Mouse (Mus musculus): ENCODE measurements around the gene Slc38a8. TPM values are rescaled to one million over a fixed set of nuclear protein-coding genes. Genes with fewer than 3 reads are reported as not detected.

The Slc38a8 gene
- 0.05 TPM in 1 of 2 replicates, not detected in the other for polyA plus RNA-seq (2015; fragmentation: Nextera tagmentation; extraction: Ambion mirVana)

GRCm38 (mm10) chr8:119501598-119501997 is at the start of gene Slc38a8:
Slc38a8 (minus strand) TSS chr8:119501698.
- Histone ChIP-seq H3K4me1 (replicated peaks) (no peaks in the 10 kb centered on the region), H3K9ac (no peak within 1 kb of the TSS)

GRCm38 (mm10) chr8:119548560-119549113 is 47.1 kb upstream of the Slc38a8 start:
- no peak overlapping the region for H3K4me3 ChIP-seq (replicated peaks)
- no peaks in the 10 kb centered on the region for H3K27me3 ChIP-seq (replicated peaks)
- peaks cover 9% of the 10 kb centered on the region for H3K4me1 ChIP-seq (replicated peaks)
- no peak overlapping the region for H3K27ac ChIP-seq
- 68% methylated on average over 7 of the region's 7 CpGs for WGBS
- H3K9me3 ChIP-seq, result no peaks in the 10 kb centered on the region
- no peak overlapping the region for H3K4me2 ChIP-seq (replicated peaks)
- no peak for ATAC-seq
- peaks cover 20% of the 10 kb centered on the region for H3K36me3 ChIP-seq
- H3K9ac ChIP-seq, result no peak overlapping the region

More at GRCm38 (mm10) chr8:119501598-119501997, at the start of gene Slc38a8:
- no peak for ATAC-seq
- H3K27me3 ChIP-seq (replicated peaks), result no peaks in the 10 kb centered on the region
- H3K36me3 ChIP-seq, result no peaks in the 10 kb centered on the region
- H3K27ac ChIP-seq, result no peak within 1 kb of the TSS
- H3K4me3 ChIP-seq (replicated peaks), result no peak within 1 kb of the TSS
- no peak within 1 kb of the TSS for H3K4me2 ChIP-seq (replicated peaks)
- no peaks in the 10 kb centered on the region for H3K9me3 ChIP-seq
- WGBS, result 23% methylated on average over 5 of the region's 5 CpGs

- no peak overlapping the region for H3K4me3 ChIP-seq (replicated peaks)
- ATAC-seq, result no peak
- 0 out of 2 replicates have a peak, but pooled peaks cover 3% of the 10 kb centered on the region for H3K4me1 ChIP-seq (replicated peaks)
- no peak overlapping the region for H3K27ac ChIP-seq
- no peaks in the 10 kb centered on the region for H3K27me3 ChIP-seq (replicated peaks)
- H3K36me3 ChIP-seq, result peaks cover 25% of the 10 kb centered on the region
- 61% methylated on average over 18 of the region's 18 CpGs for WGBS
- H3K9ac ChIP-seq, result no peak overlapping the region
- no peaks in the 10 kb centered on the region for H3K9me3 ChIP-seq
- no peak overlapping the region for H3K4me2 ChIP-seq (replicated peaks)
Measured at GRCm38 (mm10) chr8:119547019-119547691, 45.7 kb upstream of the Slc38a8 start.

- 0 out of 2 replicates have a peak, but pooled peaks cover 3% of the 10 kb centered on the region for H3K4me1 ChIP-seq (replicated peaks)
- ATAC-seq, result no peak
- H3K27me3 ChIP-seq (replicated peaks), result no peaks in the 10 kb centered on the region
- H3K9ac ChIP-seq, result no peak overlapping the region
- no peaks in the 10 kb centered on the region for H3K9me3 ChIP-seq
- 92% methylated on average over 6 of the region's 6 CpGs for WGBS
- H3K4me2 ChIP-seq (replicated peaks), result no peak overlapping the region
- no peak overlapping the region for H3K27ac ChIP-seq
- H3K36me3 ChIP-seq, result peaks cover 29% of the 10 kb centered on the region
- no peak overlapping the region for H3K4me3 ChIP-seq (replicated peaks)
Measured at GRCm38 (mm10) chr8:119545791-119546190, 44.3 kb upstream of the Slc38a8 start.

- no peak overlapping the region for H3K4me3 ChIP-seq (replicated peaks)
- no peaks in the 10 kb centered on the region for H3K9me3 ChIP-seq
- peaks cover 30% of the 10 kb centered on the region for H3K36me3 ChIP-seq
- WGBS, result 71% methylated on average over 6 of the region's 6 CpGs
- 0 out of 2 replicates have a peak, but pooled peaks cover 3% of the 10 kb centered on the region for H3K4me1 ChIP-seq (replicated peaks)
- no peak overlapping the region for H3K4me2 ChIP-seq (replicated peaks)
- no peak overlapping the region for H3K9ac ChIP-seq
- H3K27me3 ChIP-seq (replicated peaks), result no peaks in the 10 kb centered on the region
- H3K27ac ChIP-seq, result no peak overlapping the region
- ATAC-seq, result no peak
Measured at GRCm38 (mm10) chr8:119545180-119545579, 43.7 kb upstream of the Slc38a8 start.

- Histone ChIP-seq H3K4me1 (replicated peaks) (0 out of 2 replicates have a peak, but pooled peaks cover 3% of the 10 kb centered on the region), H3K9ac (no peak overlapping the region), H3K4me3 (replicated peaks) (no peak overlapping the region), H3K36me3 (peaks cover 36% of the 10 kb centered on the region), H3K27me3 (replicated peaks) (no peaks in the 10 kb centered on the region), H3K27ac (no peak overlapping the region), H3K9me3 (no peaks in the 10 kb centered on the region), H3K4me2 (replicated peaks) (no peak overlapping the region)
- no peak for ATAC-seq
- WGBS, result 79% methylated on average over 3 of the region's 3 CpGs
Measured at GRCm38 (mm10) chr8:119544606-119545005, 43.1 kb upstream of the Slc38a8 start.

- ATAC-seq, result no peak
- Histone ChIP-seq H3K4me2 (replicated peaks) (no peak overlapping the region), H3K4me1 (replicated peaks) (no peaks in the 10 kb centered on the region), H3K4me3 (replicated peaks) (no peak overlapping the region), H3K9me3 (no peaks in the 10 kb centered on the region), H3K36me3 (peaks cover 64% of the 10 kb centered on the region), H3K27me3 (replicated peaks) (no peaks in the 10 kb centered on the region), H3K27ac (no peak overlapping the region), H3K9ac (no peak overlapping the region)
- 88% methylated on average over 9 of the region's 9 CpGs for WGBS
Measured at GRCm38 (mm10) chr8:119531973-119532372, 30.5 kb upstream of the Slc38a8 start.

GRCm38 (mm10) chr8:119531397-119531796 is 29.9 kb upstream of the Slc38a8 start:
- Histone ChIP-seq H3K36me3 (peaks cover 60% of the 10 kb centered on the region), H3K4me3 (replicated peaks) (no peak overlapping the region), H3K27ac (0 out of 2 replicates have a peak overlapping the region, but pooled peaks have one; percentile 14), H3K27me3 (replicated peaks) (no peaks in the 10 kb centered on the region), H3K4me1 (replicated peaks) (no peaks in the 10 kb centered on the region), H3K9ac (no peak overlapping the region), H3K9me3 (no peaks in the 10 kb centered on the region), H3K4me2 (replicated peaks) (no peak overlapping the region)
- peak; percentile 72; the same call in 1 of the 2 replicates for ATAC-seq
- WGBS, result 91% methylated on average over 3 of the region's 3 CpGs

- Histone ChIP-seq H3K4me2 (replicated peaks) (no peak overlapping the region), H3K9me3 (no peaks in the 10 kb centered on the region), H3K27ac (peak overlapping the region; percentile 14; the same call in 1 of the 2 replicates), H3K4me1 (replicated peaks) (no peaks in the 10 kb centered on the region), H3K36me3 (peaks cover 57% of the 10 kb centered on the region), H3K9ac (no peak overlapping the region), H3K27me3 (replicated peaks) (no peaks in the 10 kb centered on the region), H3K4me3 (replicated peaks) (no peak overlapping the region)
- WGBS, result 71% methylated on average over 6 of the region's 6 CpGs
- ATAC-seq, result peak; percentile 54
Measured at GRCm38 (mm10) chr8:119530937-119531336, 29.4 kb upstream of the Slc38a8 start.

GRCm38 (mm10) chr8:119528762-119529161 is 27.3 kb upstream of the Slc38a8 start:
- Histone ChIP-seq H3K36me3 (peaks cover 57% of the 10 kb centered on the region), H3K27me3 (replicated peaks) (no peaks in the 10 kb centered on the region), H3K27ac (no peak overlapping the region), H3K4me1 (replicated peaks) (no peaks in the 10 kb centered on the region), H3K4me3 (replicated peaks) (no peak overlapping the region), H3K4me2 (replicated peaks) (no peak overlapping the region), H3K9ac (no peak overlapping the region), H3K9me3 (no peaks in the 10 kb centered on the region)
- 83% methylated on average over 7 of the region's 7 CpGs for WGBS
- 0 out of 2 replicates have a peak, but pooled peaks have one; percentile 6 for ATAC-seq

GRCm38 (mm10) chr8:119520102-119520501 is 18.6 kb upstream of the Slc38a8 start:
- ATAC-seq, result no peak
- no peak overlapping the region for H3K9ac ChIP-seq
- 66% methylated on average over 7 of the region's 7 CpGs for WGBS
- H3K4me1 ChIP-seq (replicated peaks), result no peaks in the 10 kb centered on the region
- H3K27me3 ChIP-seq (replicated peaks), result no peaks in the 10 kb centered on the region
- peaks cover 70% of the 10 kb centered on the region for H3K36me3 ChIP-seq
- H3K4me3 ChIP-seq (replicated peaks), result no peak overlapping the region
- H3K27ac ChIP-seq, result no peak overlapping the region
- no peak overlapping the region for H3K4me2 ChIP-seq (replicated peaks)
- no peaks in the 10 kb centered on the region for H3K9me3 ChIP-seq

- H3K27me3 ChIP-seq (replicated peaks), result no peaks in the 10 kb centered on the region
- H3K27ac ChIP-seq, result no peak overlapping the region
- H3K4me1 ChIP-seq (replicated peaks), result no peaks in the 10 kb centered on the region
- no peak overlapping the region for H3K9ac ChIP-seq
- no peak overlapping the region for H3K4me3 ChIP-seq (replicated peaks)
- no peak for ATAC-seq
- WGBS, result 67% methylated on average over 5 of the region's 5 CpGs
- no peaks in the 10 kb centered on the region for H3K9me3 ChIP-seq
- H3K4me2 ChIP-seq (replicated peaks), result no peak overlapping the region
- H3K36me3 ChIP-seq, result peaks cover 67% of the 10 kb centered on the region
Measured at GRCm38 (mm10) chr8:119516674-119517073, 15.2 kb upstream of the Slc38a8 start.

All from intestine, embryonic 15.5 days (tissue).